Mouse (Mus musculus) stomach, embryonic 16.5 days (tissue): ENCODE data around the gene Wapl. TPM values are rescaled to one million over a fixed set of nuclear protein-coding genes. Genes with fewer than 3 reads are reported as not detected.

Experiments used
- ATAC-seq: fragments of 200-750 bp; cut with Nextera tagmentation; 2 replicates; pipeline ENCODE4 v1.8.0; 2017; ENCODE audit warnings: moderate number of reproducible peaks, moderate TSS enrichment; ENCODE audit not compliant: insufficient read depth, low FRiP score
- H3K27ac ChIP-seq: fragments of 300-500 bp; sonication (generic); 2 replicates; pipeline ENCODE4 v1.5.1; 2014; ENCODE audit warnings: low read length
- H3K27me3 ChIP-seq: fragments of 300-500 bp; sonication (generic); 2 replicates; pipeline ENCODE4 v1.6.1; 2014; ENCODE audit warnings: low read length, control low read depth, mixed read lengths; ENCODE audit not compliant: control insufficient read depth, insufficient read depth
- H3K36me3 ChIP-seq: fragments of 300-500 bp; sonication (generic); 2 replicates; pipeline ENCODE4 v1.6.1; 2014; ENCODE audit warnings: low read length; ENCODE audit not compliant: control insufficient read depth, insufficient read depth
- H3K4me1 ChIP-seq: fragments of 300-500 bp; sonication (generic); 2 replicates; pipeline ENCODE4 v1.6.1; 2014; ENCODE audit warnings: low read length, control low read depth, mixed read lengths; ENCODE audit not compliant: control insufficient read depth, insufficient read depth
- H3K4me2 ChIP-seq: fragments of 300-500 bp; sonication (generic); 2 replicates; pipeline ENCODE4 v1.6.1; 2014; ENCODE audit warnings: low read depth, low read length, mixed read lengths
- H3K4me3 ChIP-seq: fragments of 300-500 bp; sonication (generic); replicated peaks from 2 replicates; pipeline ENCODE4 v1.5.1; 2014; ENCODE audit warnings: mild to moderate bottlenecking, low read length
- H3K9ac ChIP-seq: fragments of 300-500 bp; sonication (generic); 2 replicates; pipeline ENCODE4 v1.6.1; 2014; ENCODE audit warnings: low read length
- H3K9me3 ChIP-seq: fragments of 300-500 bp; sonication (generic); replicated peaks from 2 replicates; pipeline ENCODE4 v1.6.1; 2016; ENCODE audit warnings: low read length, control low read depth; ENCODE audit not compliant: control insufficient read depth
- WGBS: fragments of 180-500 bp; shearing (Covaris S2); extraction: QIAGEN DNeasy Blood & Tissue Kit; methylation state at CpG from one replicate; pipeline ENCODE4 v1.1.7; 2014; 5-methylcytosine and 5-hydroxymethylcytosine counted together
- polyA plus RNA-seq: library from polyadenylated mRNA; unstranded; fragments of >200 nt; fragmentation: Nextera tagmentation; extraction: Ambion mirVana; gene quantifications from 2 replicates; pipeline ENCODE4 v1.2.1, GENCODE M21; 2015

Wapl gene
- polyA plus RNA-seq, 1 experiment from 2014 or later: 22.5 TPM

DNA sequence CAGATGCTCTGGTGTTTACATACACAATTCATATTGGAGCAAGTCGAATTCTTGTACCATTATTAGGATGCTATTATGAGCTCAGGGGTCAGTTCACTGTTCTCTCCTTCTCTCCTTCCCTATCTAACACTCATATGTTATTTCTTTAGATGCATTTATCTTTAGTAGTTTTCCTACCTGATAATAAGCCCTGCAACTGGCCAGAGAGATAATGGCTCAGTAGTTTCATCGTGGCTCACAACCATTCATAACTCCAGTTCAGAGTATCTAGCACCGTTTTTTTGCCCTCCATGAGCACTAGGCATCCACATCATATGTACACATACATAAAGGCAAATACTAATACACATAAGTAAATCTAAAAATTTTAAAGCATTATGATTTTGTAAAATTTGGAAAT, 44.4 kb downstream of the Wapl start:
- Histone ChIP-seq H3K4me1 (no peaks in the 10 kb centered on the region), H3K4me3 (no peak overlapping the region), H3K27me3 (no peaks in the 10 kb centered on the region), H3K9ac (no peak overlapping the region), H3K36me3 (peaks cover 4% of the 10 kb centered on the region; the same call in 1 of the 2 replicates), H3K4me2 (no peak overlapping the region), H3K27ac (no peak overlapping the region), H3K9me3 (no peaks in the 10 kb centered on the region)
- 88% methylated on average over 3 of the region's 3 CpGs for WGBS
- no peak for ATAC-seq

- no peak for ATAC-seq
- Histone ChIP-seq H3K36me3 (peaks cover 14% of the 10 kb centered on the region), H3K9me3 (no peaks in the 10 kb centered on the region), H3K4me3 (no peak overlapping the region), H3K27me3 (no peaks in the 10 kb centered on the region), H3K9ac (no peak overlapping the region), H3K4me2 (no peak overlapping the region), H3K4me1 (no peaks in the 10 kb centered on the region), H3K27ac (no peak overlapping the region)
- WGBS: 89% methylated on average over 2 of the region's 2 CpGs
Measured at GRCm38 (mm10) chr14:34727709-34728108, 54.0 kb downstream of the Wapl start.

- H3K36me3 ChIP-seq: peaks cover 12% of the 10 kb centered on the region
- no peaks in the 10 kb centered on the region for H3K9me3 ChIP-seq
- no peak overlapping the region for H3K9ac ChIP-seq
- no peaks in the 10 kb centered on the region for H3K4me1 ChIP-seq
- no peak for ATAC-seq
- WGBS: 93% methylated on average over 5 of the region's 5 CpGs
- H3K27ac ChIP-seq: no peak overlapping the region
- H3K4me3 ChIP-seq: no peak overlapping the region
- no peak overlapping the region for H3K4me2 ChIP-seq
- H3K27me3 ChIP-seq: no peaks in the 10 kb centered on the region
Measured at GRCm38 (mm10) chr14:34735405-34735804, 61.7 kb downstream of the Wapl start.

GRCm38 (mm10) chr14:34745401-34745800, 71.7 kb downstream of the Wapl start:
- Histone ChIP-seq H3K36me3 (peaks cover 20% of the 10 kb centered on the region), H3K27ac (no peak overlapping the region), H3K4me2 (no peak overlapping the region), H3K4me1 (no peaks in the 10 kb centered on the region), H3K4me3 (no peak overlapping the region), H3K9me3 (no peaks in the 10 kb centered on the region), H3K27me3 (no peaks in the 10 kb centered on the region), H3K9ac (no peak overlapping the region)
- no peak for ATAC-seq
- 70% methylated on average over 1 of the region's 1 CpGs for WGBS

DNA sequence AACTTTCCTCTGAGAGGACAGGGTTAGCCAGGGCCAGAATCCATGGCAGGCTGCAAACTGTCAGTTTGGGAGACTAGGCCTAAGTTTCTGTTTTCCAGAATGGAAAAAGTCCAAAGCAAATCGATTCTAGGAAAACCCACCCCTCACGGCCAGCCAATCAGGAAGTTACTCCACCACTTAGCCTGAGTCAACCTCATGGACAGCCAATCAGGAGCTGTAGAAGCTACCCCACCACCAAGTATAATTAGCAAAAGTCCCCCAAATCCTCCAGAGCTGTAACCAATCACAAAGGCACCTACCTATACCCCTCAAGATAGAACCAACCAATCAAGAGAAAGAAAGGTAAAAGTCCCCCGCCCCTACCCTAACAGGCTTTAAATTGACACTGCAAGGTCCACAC, 82.0 kb downstream of the Wapl start:
- H3K27me3 ChIP-seq: no peaks in the 10 kb centered on the region
- no peaks in the 10 kb centered on the region for H3K9me3 ChIP-seq
- no peak overlapping the region for H3K4me2 ChIP-seq
- no peak overlapping the region for H3K9ac ChIP-seq
- no peak overlapping the region for H3K4me3 ChIP-seq
- no peaks in the 10 kb centered on the region for H3K36me3 ChIP-seq
- H3K4me1 ChIP-seq: no peaks in the 10 kb centered on the region
- WGBS: 75% methylated on average over 3 of the region's 3 CpGs
- no peak for ATAC-seq
- H3K27ac ChIP-seq: no peak overlapping the region

- H3K9me3 ChIP-seq: no peaks in the 10 kb centered on the region
- H3K4me2 ChIP-seq: no peak overlapping the region
- no peaks in the 10 kb centered on the region for H3K4me1 ChIP-seq
- H3K4me3 ChIP-seq: no peak overlapping the region
- H3K27me3 ChIP-seq: no peaks in the 10 kb centered on the region
- no peaks in the 10 kb centered on the region for H3K36me3 ChIP-seq
- no peak overlapping the region for H3K27ac ChIP-seq
- WGBS: 38% methylated on average over 2 of the region's 2 CpGs
- no peak for ATAC-seq
- H3K9ac ChIP-seq: no peak overlapping the region
Measured at GRCm38 (mm10) chr14:34759938-34760337, 86.2 kb downstream of the Wapl start.

DNA sequence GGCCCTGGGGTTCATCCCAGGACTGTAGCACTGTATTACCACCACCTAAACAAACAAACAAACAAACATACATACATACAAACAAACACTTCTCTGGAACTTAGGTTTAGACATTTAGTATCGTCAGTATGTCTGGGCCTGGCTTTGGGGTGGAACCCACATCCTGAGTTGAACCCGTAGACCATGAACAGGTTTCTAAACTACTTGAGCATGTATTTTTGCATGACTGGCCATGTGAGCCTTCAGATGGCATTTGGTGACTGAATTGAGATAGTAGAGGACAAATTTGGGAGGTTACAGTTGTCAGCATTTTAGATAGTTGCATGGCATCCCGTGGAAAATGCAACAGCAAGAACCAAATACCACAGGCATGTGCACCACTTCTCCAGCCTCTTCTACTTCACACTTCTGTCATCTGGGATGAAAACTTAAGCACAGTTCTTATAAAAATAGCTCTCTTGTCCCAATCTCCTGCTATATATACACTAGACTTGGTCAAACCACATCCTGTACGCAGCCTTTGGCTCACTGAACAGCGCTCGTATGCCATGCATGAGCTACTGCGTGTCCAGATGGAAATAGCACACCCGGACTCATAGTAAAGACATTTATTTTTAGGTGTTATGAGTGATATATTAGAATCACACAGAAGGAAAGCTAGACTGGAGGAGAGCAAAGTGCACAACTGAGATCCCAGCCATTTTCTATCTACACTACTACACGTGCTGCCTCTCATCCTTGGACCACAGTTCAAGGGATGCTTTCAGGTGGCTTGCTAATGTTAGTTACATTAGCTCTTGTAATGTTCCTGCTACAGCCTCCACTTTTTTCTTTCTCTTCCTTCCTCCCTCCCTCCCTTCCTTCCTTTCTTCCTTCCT, 87.6 kb downstream of the Wapl start:
- Histone ChIP-seq H3K4me1 (no peaks in the 10 kb centered on the region), H3K4me3 (no peak overlapping the region), H3K27me3 (no peaks in the 10 kb centered on the region), H3K4me2 (no peak overlapping the region), H3K9me3 (no peaks in the 10 kb centered on the region), H3K9ac (no peak overlapping the region), H3K36me3 (no peaks in the 10 kb centered on the region), H3K27ac (no peak overlapping the region)
- ATAC-seq: no peak
- 93% methylated on average over 9 of the region's 9 CpGs for WGBS

DNA sequence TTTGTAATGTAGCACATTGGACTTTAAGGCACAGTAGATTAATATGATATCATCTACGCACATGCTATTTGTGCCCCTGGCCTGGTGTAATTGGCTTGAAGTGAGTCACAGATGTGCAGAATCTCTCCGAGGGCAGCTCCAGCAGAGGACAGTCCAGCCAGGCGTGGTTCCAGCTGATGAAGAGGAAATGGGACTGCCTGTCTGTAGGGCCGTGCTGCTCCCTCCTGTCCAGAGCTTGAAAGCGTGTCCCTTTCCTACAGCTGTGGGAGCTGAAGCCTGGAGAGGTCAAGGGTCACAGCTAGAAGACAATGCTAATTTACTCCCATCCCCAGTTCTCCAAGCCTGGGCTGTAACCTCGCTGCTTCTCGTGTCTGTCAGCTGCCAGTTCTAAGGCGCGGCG, 89.0 kb downstream of the Wapl start:
- Histone ChIP-seq H3K27me3 (no peaks in the 10 kb centered on the region), H3K4me2 (no peak overlapping the region), H3K27ac (peak overlapping the region; percentile 85), H3K9ac (no peak overlapping the region), H3K36me3 (no peaks in the 10 kb centered on the region), H3K4me1 (no peaks in the 10 kb centered on the region), H3K9me3 (no peaks in the 10 kb centered on the region), H3K4me3 (no peak overlapping the region)
- ATAC-seq: peak; percentile 38; the same call in 1 of the 2 replicates
- 48% methylated on average over 10 of the region's 10 CpGs for WGBS

GRCm38 (mm10) chr14:34763771-34764539, 90.2 kb downstream of the Wapl start:
- H3K27ac ChIP-seq: peak overlapping the region; percentile 85

More at GRCm38 (mm10) chr14:34763771-34764539, 90.2 kb downstream of the Wapl start:
- Histone ChIP-seq H3K4me1 (no peaks in the 10 kb centered on the region), H3K4me2 (no peak overlapping the region), H3K36me3 (no peaks in the 10 kb centered on the region), H3K4me3 (no peak overlapping the region), H3K9me3 (no peaks in the 10 kb centered on the region), H3K27me3 (no peaks in the 10 kb centered on the region), H3K9ac (no peak overlapping the region)
- 26% methylated on average over 10 of the region's 10 CpGs for WGBS
- peak; percentile 77 for ATAC-seq
